Mouse (Mus musculus) right cerebral cortex, postnatal 10 days (tissue): Measurements from ENCODE around the gene Hunk.

Experiments
- DNase-seq, 2 experiments: peaks; one replicate each; pipeline ENCODE4 v3.0.0; 2021; ENCODE audit warnings: low spot score in 2 of 2

Hunk gene

DNA sequence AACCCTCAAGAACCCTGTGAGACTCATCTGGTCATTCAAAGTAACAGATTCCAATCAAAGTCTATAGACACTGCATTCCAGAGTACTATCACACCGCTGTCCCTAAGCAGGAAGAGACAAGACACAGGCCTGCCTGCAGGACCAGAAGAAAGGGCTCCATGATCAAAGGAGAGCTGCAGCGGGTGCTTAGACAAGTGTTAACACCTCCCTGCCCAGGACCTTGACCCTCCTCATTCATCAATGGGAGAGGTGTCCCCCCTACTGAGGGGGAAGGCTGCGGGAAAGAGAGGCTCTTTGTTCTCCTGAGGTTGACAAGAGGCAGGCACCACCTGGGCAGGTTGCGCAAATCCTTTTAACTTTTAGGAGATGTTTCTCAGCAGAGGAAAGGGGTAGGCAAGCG lies 51.5 kb downstream of the Hunk start:
- no peak for DNase-seq

GRCm38 (mm10) chr16:90439493-90439892 lies 53.7 kb downstream of the Hunk start:
- DNase-seq = no peak

DNA sequence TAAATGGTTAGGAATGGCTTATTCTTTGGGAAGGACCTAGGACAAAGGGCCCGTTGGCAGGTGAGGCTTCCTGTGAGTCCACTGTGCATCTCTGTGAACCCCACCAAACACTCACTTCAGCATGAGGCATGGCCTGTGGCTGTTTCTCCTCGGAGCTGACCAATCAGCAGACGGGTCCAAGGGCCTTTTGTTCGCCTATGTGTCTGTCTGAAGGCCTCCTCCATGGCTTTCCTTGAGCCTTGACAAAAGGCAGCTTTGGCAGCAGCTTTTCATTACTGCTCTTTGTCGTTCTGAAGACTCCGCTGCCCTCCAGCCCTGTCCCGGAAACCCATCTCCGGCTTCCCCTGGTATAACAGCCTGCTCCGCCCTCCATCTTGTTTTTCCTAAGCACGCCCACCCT lies 54.8 kb downstream of the Hunk start:
- no peak for DNase-seq

GRCm38 (mm10) chr16:90442991-90443390 lies 57.2 kb downstream of the Hunk start:
- DNase-seq = no peak

GRCm38 (mm10) chr16:90453197-90453596 lies 67.4 kb downstream of the Hunk start:
- no peak for DNase-seq

DNA sequence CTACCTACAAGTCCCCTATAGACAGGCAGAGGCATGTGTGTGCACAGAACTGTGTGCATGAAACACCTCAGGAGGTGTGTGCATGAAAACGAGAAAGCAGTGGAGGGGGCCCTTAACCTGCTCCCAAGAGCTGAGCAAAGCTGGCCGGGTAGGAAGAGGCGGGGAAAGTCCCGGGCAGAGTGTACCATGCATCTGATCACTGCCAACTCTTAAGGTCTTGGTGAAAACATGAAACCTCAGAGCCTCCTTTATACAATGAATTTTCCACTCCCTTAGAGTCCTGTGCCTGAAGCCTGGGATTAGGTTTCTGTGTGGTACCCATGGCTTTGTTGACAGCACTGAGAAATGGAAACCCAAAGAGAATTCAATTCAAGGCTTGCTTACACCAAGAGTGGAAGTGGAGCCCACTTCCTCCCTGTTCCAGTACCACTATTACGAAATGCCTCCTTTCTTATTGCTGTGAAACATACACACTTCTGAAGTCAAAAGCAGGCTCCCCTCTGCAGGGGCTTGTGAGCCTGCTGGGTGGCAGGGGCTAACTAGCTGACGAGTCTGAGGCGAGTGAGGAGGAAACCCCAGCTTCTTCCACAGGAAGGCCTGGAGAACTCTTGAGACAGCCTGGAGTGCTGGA lies 70.8 kb downstream of the Hunk start:
- DNase-seq = no peak

DNA sequence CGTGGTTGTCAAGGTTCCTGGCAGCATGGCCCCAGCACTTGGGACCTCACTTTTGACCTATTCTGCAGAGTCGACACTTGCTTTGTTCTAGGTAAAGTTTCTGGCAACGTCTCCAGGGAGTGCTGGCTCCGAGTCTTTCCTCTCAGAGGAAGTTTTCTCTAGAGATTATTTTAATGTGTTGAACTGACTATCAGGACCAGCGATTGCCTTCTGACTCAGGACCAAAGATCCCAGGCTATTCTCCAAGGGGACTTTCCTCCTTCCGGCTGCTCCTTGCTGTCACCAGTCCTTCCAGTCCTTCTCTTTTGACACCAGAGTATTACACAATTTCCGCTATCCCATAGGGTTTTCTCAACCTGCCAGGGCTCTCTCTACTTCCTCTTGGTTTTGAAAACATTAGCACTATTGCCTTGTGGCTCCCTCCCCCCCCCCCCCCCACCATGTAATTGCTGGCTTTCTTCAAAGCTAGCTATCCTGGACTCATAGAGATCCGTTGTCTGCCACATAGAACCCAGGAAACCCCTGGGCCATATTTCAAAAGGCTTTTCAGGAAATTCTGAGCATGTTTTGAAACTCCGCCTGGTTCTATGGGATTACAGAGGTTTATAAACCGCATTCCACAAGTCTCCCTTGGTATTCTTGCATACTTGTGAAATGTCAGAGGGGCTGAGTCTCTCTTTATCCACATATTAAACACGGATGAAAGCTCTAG lies 73.2 kb downstream of the Hunk start:
- DNase-seq = no peak

DNA sequence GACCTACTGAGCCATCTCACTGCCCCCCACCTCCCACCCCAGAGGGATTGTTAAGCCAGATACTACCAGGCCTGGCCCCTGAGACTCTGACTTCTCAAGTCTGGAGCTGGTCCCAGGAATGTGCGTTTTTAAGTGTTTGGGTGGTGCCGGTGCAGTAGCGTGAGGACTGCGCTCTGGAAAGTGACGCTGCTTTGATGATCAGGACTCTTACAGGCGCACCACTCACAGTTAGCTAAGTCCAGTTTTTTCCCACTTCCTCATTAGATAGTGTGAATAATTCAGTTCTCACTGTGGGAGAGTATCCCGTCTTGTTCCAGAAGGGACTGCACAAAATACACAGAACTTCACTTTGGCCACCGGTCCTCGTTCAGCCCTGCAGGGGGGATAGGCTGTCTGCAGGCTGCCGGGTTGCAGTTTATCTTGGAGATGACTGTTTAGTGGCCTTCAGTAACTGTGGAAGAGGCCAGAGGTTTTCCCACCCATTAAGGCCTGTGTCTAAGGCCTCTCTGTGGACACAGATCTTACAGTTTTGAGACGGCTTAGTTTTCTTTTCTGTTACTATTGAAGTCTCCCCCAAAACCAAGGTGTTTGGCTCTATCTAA lies 75.6 kb downstream of the Hunk start:
- no peak for DNase-seq

- DNase-seq = no peak
These were observed 77.0 kb downstream of the Hunk start for GRCm38 (mm10) chr16:90462728-90463275.

DNA sequence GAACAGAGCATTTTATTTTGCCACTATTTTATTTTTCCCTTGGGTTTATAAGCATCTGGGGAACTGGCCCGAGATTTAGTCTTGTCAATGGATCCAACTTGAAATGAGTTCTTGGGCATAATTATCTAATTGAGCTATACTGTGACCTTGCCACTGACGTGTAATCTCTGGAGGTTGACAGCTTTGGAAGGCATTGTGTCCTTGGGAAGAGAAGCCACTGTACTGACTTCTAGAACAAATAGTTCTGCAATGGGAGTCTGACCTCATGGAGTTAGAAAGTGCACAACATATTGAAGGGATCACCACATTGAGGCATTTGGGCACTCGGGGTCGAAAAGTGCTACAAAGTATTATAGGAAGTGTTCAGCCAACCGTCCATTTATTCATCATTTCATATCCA lies 79.3 kb downstream of the Hunk start:
- no peak for DNase-seq

- no peak for DNase-seq
These were observed 82.5 kb downstream of the Hunk start for GRCm38 (mm10) chr16:90468286-90468685.

DNA sequence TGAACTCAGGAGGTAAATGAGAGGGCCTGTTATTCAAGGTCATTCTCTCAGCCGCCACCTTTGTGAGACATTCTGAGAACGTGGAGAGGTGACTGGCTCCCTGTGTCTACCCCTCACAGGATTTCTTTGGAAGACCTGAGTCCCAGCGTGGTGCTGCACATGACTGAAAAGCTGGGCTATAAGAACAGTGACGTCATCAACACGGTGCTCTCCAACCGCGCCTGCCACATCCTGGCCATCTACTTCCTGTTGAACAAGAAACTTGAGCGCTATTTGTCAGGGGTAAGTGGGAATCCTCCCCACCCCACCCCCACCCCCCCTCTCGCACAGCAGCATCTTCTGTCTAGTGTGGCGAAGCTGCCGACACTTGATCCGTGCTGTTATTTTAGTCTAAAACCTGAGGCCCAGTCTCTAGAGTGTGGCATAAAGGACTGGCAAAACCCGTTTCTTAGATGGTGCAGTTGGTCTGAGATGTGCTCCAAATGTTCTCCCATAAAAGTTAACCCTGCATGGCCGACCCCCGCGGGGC lies 90.0 kb downstream of the Hunk start:
- DNase-seq = no peak

GRCm38 (mm10) chr16:90481612-90482011 lies 95.8 kb downstream of the Hunk start:
- DNase-seq = no peak

DNA sequence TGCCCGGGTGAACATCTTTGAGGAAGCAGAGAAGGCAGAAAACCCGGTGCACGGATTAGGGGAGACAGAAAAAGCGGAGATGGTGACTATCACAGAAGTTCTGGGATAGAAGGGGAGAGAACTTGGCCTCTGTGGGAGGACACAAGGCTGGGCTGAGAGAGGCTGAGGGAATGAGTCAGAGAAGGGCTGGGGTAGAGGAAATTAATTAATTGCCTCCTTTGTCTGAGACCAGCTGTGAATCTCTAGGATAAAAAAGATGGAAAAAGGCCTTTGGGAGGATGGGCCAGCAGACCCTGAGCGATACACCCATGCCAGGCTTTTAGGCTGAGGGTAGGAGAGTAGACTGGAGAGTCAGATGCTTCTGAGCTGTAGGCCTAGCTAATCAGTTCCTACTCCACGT lies 97.5 kb downstream of the Hunk start:
- DNase-seq = no peak

GRCm38 (mm10) chr16:90485125-90485524 lies 99.3 kb downstream of the Hunk start:
- DNase-seq = no peak

- no peak for DNase-seq
These were observed 99.8 kb downstream of the Hunk start for GRCm38 (mm10) chr16:90485599-90485998.

DNA sequence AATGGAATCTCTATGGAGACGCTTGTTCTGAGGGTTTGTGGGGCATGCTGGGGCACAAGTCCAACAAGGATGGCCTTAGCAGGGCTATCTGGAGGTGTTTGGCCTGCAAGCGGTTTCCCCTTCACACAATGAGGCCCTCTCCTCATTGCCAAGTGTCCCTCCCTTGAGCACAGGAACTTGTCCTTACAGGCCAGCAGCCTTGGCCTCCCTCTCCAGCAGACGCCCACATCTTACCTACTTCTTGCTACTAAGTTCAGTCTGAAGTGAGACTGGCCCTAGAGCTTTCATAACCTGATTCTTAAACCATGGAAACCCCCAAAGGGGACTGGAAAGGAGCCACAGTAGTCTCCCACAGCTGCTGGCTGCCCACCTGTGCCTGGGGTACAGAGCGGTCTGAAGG lies 104.3 kb downstream of the Hunk start:
- no peak for DNase-seq

DNA sequence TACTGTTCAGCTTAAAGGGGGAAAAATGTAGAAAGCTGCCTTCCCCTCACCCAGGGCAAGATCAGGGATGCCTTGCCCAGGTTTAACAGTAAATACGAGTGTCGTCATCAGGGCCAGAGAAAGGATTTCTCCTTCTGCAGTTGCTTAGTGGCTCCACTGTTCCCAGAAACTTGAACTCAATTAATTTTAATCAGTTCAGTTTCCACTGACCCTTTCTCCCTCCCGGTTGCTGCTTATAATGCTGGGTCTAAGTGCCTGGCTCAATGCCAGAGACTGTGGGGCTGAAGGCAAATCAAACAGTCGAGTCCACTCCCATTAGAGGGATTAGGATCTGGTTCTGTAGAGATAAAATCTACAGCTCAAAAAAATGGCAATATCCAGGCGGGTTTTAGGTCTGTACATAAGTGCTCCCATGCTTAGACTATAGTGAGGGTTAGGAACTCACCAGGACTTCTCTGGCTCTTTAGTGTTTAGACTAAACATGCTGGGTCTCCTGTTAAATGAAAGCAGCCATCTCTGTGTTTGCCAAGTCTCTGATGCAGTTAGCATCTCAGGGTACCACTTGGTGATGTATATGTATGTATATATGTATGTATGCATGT lies 106.2 kb downstream of the Hunk start:
- peak; percentile 50 to 61 for DNase-seq

DNA sequence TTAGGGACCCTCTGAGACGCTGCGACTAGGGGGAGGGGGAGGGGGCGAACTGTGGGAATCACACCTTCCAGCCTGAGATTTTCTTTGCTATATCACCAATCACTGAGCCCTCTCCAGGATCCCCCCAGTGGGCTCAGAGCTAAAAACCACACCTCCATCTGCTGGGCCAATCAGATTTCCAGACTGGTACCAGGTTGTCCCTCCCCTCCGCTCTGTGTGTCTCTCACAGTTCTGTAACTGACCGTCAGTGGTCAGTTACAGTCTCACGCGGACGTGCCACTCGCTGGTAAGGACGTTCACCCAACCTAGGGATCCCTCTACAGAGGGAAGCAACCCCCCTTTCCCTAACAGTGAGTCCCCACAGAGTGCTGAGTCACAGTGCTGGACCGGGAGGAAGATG lies 111.1 kb downstream of the Hunk start:
- DNase-seq = no peak

DNA sequence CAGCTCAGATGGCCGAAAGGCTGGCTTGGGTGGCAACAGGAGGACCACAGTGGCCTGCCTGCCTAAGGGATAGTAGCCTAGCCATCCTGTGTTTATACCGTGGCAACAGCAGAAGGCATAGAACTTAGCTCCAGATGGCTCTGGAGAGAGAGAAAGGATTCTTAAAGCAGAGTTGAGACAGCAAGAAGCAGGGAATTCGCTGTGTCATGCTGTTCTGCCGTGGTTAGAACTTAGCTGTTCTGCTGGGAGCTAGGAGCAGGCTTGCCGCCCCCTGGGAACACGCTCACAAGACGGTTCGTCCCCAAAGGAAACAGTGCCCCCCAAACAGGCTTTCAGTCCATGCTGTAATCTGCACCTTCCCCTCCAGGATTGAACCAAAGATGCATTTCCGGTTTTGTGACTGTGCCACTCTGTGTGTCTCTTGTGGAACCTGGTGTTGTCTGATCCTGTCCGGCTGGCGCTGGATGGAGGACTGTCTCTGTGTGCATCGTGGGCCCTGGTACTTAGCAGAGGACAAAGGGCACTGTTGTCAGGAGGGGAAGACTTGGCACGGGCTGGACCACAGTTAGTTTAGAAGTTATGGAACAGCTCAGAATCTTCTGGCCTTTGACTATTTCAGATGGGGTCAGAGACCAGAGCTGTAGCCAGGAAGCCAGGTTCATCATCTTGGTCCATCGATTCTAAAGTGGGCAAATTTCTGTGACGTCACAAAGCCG lies 112.1 kb downstream of the Hunk start:
- peak; percentile 56 to 70 for DNase-seq

- no peak for DNase-seq
These were observed 115.0 kb downstream of the Hunk start for GRCm38 (mm10) chr16:90500809-90501208.

DNA sequence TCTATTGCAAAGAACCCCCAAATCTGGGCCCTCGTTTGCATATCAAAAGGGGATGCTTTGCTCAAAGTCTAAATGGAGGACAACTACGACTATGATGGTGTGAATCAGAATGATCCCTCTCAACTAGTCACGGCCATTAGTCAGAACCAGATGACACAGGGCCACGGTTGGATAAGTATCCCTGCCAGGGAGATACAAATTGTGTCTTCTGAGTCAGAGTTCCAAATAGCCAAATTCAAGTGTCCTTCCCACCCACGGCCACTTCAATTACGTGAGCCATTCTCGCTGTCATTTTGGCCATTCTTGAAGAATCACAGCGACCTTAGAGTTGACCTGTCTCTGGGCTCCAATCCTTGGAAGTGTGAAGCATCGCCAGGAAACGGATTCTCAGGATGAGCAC lies 119.4 kb downstream of the Hunk start:
- DNase-seq = no peak
